Mouse (Mus musculus): ENCODE results near the gene Olfr1434.
A peak's percentile ranks its signal among the peaks of the same experiment; 100 is the strongest.
"Not testable (repeated sequence)": the region's sequence is repeated elsewhere in the genome, so short reads cannot be mapped to it uniquely, and the experiment has no call there.

The Olfr1434 gene

DNA sequence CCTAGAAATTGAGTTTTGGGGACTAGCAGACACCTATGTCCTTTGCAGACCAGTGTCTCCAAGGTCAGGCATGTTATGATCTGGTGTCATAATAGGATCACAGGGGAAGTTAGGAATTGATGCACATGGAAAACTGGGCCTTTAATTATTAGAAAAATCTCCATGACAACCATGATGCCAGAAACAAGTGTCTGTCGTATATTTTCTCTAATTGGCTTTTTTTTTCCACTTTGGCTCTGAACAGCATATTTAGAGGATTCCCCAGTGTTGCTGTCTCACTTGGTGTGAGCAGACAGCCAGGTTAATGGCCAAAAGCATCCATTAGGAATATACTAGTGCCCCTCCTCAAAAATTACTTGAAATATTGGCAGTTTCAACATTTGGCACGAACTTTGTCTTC is at the start of gene Olfr1434:
Gene Olfr1434, plus strand, starts transcription at position 301 of the 400 bp plus-strand sequence.
- no peak for DNase-seq (ENCODE audit: low read depth, low spot score)

- DNase-seq (ENCODE audit: low read depth, low spot score), result not testable (repeated sequence)
Observed at GRCm38 (mm10) chr19:12232496-12232895, 47.2 kb upstream of the Olfr1434 start, which contains the start of gene Olfr1432. Gene Olfr1432 (minus strand): TSS chr19:12232596.

DNA sequence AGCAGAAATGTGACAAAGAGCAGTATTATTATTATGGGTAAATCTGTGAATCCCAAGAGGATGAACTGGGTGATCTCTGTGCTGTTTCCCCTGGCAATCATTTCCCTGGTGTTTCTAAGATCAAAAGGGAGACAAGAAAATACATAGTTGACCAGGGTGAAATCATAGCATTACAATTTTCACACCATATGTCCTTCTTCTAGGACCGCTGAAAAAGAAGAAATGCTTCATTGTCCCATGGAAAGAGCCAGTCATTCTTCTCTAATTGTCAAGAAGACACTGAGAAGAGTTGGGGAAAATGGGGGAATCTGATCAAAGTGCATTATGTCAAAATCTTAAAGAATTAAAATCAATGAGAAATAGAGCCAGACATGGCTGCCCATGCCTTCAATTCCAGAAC is 38.1 kb upstream of the Olfr1434 start, which contains the start of gene Olfr262:
Gene Olfr262, minus strand, starts transcription at position 101 of the 400 bp plus-strand sequence.
- DNase-seq (ENCODE audit: low read depth, low spot score), result no peak

DNA sequence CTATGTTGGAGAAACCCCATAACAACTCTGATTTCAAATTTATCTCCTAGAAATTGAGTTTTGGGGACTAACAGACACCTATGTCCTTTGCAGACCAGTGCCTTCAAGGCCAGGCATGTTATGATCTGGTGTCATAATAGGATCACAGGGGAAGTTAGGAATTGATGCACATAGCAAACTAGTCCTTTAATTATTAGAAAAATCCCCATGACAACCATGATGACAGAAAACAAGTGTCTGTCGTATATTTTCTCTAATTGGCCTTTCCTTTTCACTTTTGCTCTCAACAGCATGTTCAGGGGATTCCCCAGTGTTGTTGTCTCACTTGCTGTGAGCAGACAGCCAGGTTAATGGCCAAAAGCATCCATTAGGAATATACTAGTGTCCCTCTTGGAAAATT is 18.9 kb upstream of the Olfr1434 start, which contains the start of gene Olfr235:
Gene Olfr235, plus strand, starts transcription at position 301 of the 400 bp plus-strand sequence.
- no peak for DNase-seq (ENCODE audit: low read depth, low spot score)

DNA sequence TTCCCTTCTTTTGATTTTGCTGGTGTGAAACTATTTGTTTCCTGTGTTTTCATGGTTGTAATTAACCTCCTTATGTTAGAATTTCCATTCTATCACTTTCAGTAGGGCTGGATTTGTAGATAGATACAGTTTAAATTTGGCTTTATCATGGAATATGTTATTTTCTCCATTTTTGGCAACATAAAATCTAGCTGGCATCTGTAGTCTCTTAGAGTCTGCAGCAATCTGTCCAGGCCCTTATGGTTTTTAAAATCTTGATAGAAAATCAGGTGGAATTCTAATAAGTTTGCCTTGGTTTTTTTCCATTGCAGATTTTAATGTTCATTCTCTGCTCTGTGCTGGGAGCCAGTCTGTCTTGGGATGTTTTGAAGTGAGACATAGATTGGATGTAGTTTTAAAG is 13.3 kb downstream of the Olfr1434 start:
- peak; percentile 60 for DNase-seq (ENCODE audit: low read depth, low spot score)

GRCm38 (mm10) chr19:12299030-12299429 is 19.4 kb downstream of the Olfr1434 start, which contains the start of gene Olfr1436:
Gene Olfr1436 (minus strand): TSS chr19:12299130.
- not testable (repeated sequence) for DNase-seq (ENCODE audit: low read depth, low spot score)

GRCm38 (mm10) chr19:12325001-12325400 is 45.3 kb downstream of the Olfr1434 start, which contains the start of gene Olfr1437:
Gene Olfr1437 (minus strand): TSS chr19:12325101.
- DNase-seq (ENCODE audit: low read depth, low spot score), result no peak

Data from brain, adult 2 months (tissue).